Mouse (Mus musculus): ENCODE measurements around the gene Tspan5. TPM values are rescaled to one million over a fixed set of nuclear protein-coding genes. Genes with fewer than 3 reads are reported as not detected.

Tspan5 gene
- total RNA-seq, 1 experiment: 12.7 TPM

DNA sequence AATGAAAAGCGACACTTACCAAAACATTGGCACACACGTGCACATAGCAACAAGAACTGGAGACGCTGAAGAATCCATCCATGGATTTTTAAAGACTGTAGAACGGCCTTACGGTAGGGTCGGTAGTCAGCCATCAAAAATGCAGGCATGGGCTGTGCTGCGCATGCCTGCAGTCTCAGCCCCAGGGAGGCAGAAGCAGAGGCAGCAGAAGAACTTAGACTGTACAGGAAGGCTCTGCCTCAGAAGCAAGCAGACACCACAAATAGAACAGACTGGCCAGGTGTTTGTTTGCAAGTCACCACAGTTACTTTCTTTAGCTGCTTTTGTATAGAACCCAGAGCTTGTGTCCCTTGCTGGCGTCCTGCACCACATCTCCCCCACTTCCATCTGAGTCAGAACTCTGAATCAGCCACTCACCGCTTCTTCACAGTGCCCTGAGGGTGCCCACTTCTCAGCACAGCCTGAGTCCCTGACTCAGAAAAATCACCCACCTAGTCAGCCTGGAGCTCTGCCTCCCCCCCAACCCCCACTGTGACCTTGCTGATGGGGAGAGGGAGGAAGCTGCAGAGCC lies 158.7 kb downstream of the Tspan5 start:
- in situ Hi-C loops (cut with MboI; ENCODE audit: low sequenced_read_pairs in 2 of 2, unreplicated experiment in 2 of 2): loop anchor here (10.0 to 25.0 kb wide), 2 partner anchors 256 to 263 kb away; no protein-coding TSS in a partner anchor
- Histone ChIP-seq H3K9me3 (ENCODE audit: control insufficient read depth, insufficient read depth, low read depth, low read length) (no peaks in the 10 kb centered on the region), H3K9ac (ENCODE audit: insufficient read depth, low read depth, low read length, poor library complexity, severe bottlenecking) (no peak overlapping the region), H3K4me3 (ENCODE audit: insufficient read depth in 1 of 2, low read depth in 1 of 2, low read length in 2 of 2, poor library complexity in 1 of 2, severe bottlenecking in 1 of 2) (no peak overlapping the region), H3K27ac (ENCODE audit: insufficient read depth, low read depth, low read length, poor library complexity, severe bottlenecking) (no peak overlapping the region), H3K4me1 (ENCODE audit: control insufficient read depth in 2 of 2, insufficient read depth in 2 of 2, low read length in 2 of 2, poor library complexity in 1 of 2) (peaks cover 0 to 2% of the 10 kb centered on the region in 2 experiments; a peak in 2 of 4 replicates), H3K36me3 (ENCODE audit: control insufficient read depth, insufficient read depth, low read length, poor library complexity, severe bottlenecking) (peaks cover 11% of the 10 kb centered on the region; the same call in 1 of the 2 replicates)
- TF ChIP-seq ZNF384 (IDR thresholded peaks at IDR 0.05; ENCODE audit: low read depth, low read length): no peak
- no peak for TF ChIP-seq CHD2 (IDR thresholded peaks at IDR 0.05; ENCODE audit: low read depth, low read length)
- TF ChIP-seq HCFC1 (IDR thresholded peaks at IDR 0.05; ENCODE audit: borderline replicate concordance, insufficient read depth, low read length): no peak
- TF ChIP-seq ZC3H11A (IDR thresholded peaks at IDR 0.05; ENCODE audit: borderline replicate concordance, low read depth, low read length): no peak
- no peak for TF ChIP-seq MAFK (IDR thresholded peaks at IDR 0.05; ENCODE audit: insufficient read depth, low read depth, low read length)
- DNase-seq (ENCODE audit: low read depth, low spot score): no peak

DNA sequence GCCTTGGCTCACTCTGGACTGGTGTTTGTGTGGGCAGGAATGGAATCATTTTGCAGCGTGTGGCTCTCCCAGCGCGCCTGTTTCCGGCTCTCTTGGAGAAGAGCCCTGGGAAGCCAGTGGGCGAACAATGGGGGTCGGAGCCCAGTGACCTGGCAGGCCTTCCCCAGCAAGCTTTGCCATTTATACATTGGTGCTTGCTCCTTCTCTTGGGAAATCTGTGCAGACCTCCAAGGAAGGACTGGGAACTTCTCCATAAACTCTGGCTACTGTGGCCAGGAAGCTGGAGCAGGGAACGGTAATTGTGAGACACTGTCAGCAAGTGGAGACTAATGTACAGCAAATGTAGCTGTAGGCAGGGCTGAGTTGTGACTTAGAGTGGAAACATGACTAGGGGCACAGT lies 163.7 kb downstream of the Tspan5 start:
- TF ChIP-seq ZNF384 (IDR thresholded peaks at IDR 0.05; ENCODE audit: low read depth, low read length) (no peak), HCFC1 (IDR thresholded peaks at IDR 0.05; ENCODE audit: borderline replicate concordance, insufficient read depth, low read length) (no peak), MAFK (IDR thresholded peaks at IDR 0.05; ENCODE audit: insufficient read depth, low read depth, low read length) (no peak), CHD2 (IDR thresholded peaks at IDR 0.05; ENCODE audit: low read depth, low read length) (no peak), ZC3H11A (IDR thresholded peaks at IDR 0.05; ENCODE audit: borderline replicate concordance, low read depth, low read length) (no peak)
- H3K9me3 ChIP-seq (ENCODE audit: control insufficient read depth, insufficient read depth, low read depth, low read length): no peaks in the 10 kb centered on the region
- H3K9ac ChIP-seq (ENCODE audit: insufficient read depth, low read depth, low read length, poor library complexity, severe bottlenecking): no peak overlapping the region
- H3K4me3 ChIP-seq (ENCODE audit: insufficient read depth in 1 of 2, low read depth in 1 of 2, low read length in 2 of 2, poor library complexity in 1 of 2, severe bottlenecking in 1 of 2): no peak overlapping the region
- DNase-seq (ENCODE audit: low read depth, low spot score): no peak
- H3K4me1 ChIP-seq (ENCODE audit: control insufficient read depth in 2 of 2, insufficient read depth in 2 of 2, low read length in 2 of 2, poor library complexity in 1 of 2): peaks cover 0 to 3% of the 10 kb centered on the region in 2 experiments; a peak in 1 of 4 replicates
- peaks cover 5% of the 10 kb centered on the region; the same call in 1 of the 2 replicates for H3K36me3 ChIP-seq (ENCODE audit: control insufficient read depth, insufficient read depth, low read length, poor library complexity, severe bottlenecking)
- H3K27ac ChIP-seq (ENCODE audit: insufficient read depth, low read depth, low read length, poor library complexity, severe bottlenecking): no peak overlapping the region
- in situ Hi-C loops (cut with MboI; ENCODE audit: low sequenced_read_pairs in 2 of 2, unreplicated experiment in 2 of 2): loop anchor here (10.0 to 25.0 kb wide), 2 partner anchors 261 to 268 kb away; no protein-coding TSS in a partner anchor

DNA sequence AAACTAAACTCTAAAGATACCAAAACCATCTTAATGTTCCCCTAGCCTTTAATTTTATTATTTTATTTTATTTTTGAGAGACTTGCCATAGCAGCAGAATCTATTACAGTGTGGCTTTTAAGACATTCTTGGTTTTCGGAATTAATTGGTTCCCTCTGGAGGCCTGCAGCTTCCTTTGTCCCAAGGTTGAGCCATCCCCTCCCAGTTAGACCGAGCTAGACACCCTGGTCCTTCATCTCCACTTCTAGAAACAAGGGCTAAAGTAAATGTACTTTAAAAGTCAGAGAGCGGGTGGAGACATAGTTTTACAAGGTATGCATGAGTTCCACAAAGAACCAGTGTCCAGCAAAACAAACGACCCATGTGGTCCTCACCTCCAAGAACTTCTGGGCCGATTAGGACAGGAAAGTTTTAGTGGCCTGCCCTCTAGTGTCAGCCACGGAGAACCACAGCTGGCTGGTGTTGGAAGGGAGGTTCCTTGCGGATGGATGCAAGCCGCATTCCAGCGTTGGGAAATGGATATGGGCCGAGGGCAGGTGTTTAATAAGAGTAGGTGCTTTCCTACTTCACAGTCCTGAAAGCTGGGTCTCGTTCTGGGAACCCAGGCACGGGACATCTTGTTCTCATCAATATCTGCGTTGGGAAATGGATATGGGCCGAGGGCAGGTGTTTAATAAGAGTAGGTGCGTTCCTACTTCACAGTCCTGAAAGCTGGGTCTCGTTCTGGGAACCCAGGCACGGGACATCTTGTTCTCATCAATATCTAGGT lies 164.3 kb downstream of the Tspan5 start:
- no peak overlapping the region for H3K9ac ChIP-seq (ENCODE audit: insufficient read depth, low read depth, low read length, poor library complexity, severe bottlenecking)
- H3K4me3 ChIP-seq (ENCODE audit: insufficient read depth in 1 of 2, low read depth in 1 of 2, low read length in 2 of 2, poor library complexity in 1 of 2, severe bottlenecking in 1 of 2): no peak overlapping the region
- H3K4me1 ChIP-seq (ENCODE audit: control insufficient read depth in 2 of 2, insufficient read depth in 2 of 2, low read length in 2 of 2, poor library complexity in 1 of 2): peaks cover 0 to 3% of the 10 kb centered on the region in 2 experiments; a peak in 1 of 4 replicates
- H3K9me3 ChIP-seq (ENCODE audit: control insufficient read depth, insufficient read depth, low read depth, low read length): no peaks in the 10 kb centered on the region
- in situ Hi-C loops (cut with MboI; ENCODE audit: low sequenced_read_pairs in 2 of 2, unreplicated experiment in 2 of 2): loop anchor here (10.0 to 25.0 kb wide), 2 partner anchors 261 to 269 kb away; no protein-coding TSS in a partner anchor
- H3K27ac ChIP-seq (ENCODE audit: insufficient read depth, low read depth, low read length, poor library complexity, severe bottlenecking): no peak overlapping the region
- peaks cover 5% of the 10 kb centered on the region; the same call in 1 of the 2 replicates for H3K36me3 ChIP-seq (ENCODE audit: control insufficient read depth, insufficient read depth, low read length, poor library complexity, severe bottlenecking)
- DNase-seq (ENCODE audit: low read depth, low spot score): peak; percentile 68
- TF ChIP-seq CHD2 (IDR thresholded peaks at IDR 0.05; ENCODE audit: low read depth, low read length): no peak
- no peak for TF ChIP-seq ZNF384 (IDR thresholded peaks at IDR 0.05; ENCODE audit: low read depth, low read length)
- TF ChIP-seq HCFC1 (IDR thresholded peaks at IDR 0.05; ENCODE audit: borderline replicate concordance, insufficient read depth, low read length): no peak
- peak; percentile 94 for TF ChIP-seq ZC3H11A (IDR thresholded peaks at IDR 0.05; ENCODE audit: borderline replicate concordance, low read depth, low read length)

DNA sequence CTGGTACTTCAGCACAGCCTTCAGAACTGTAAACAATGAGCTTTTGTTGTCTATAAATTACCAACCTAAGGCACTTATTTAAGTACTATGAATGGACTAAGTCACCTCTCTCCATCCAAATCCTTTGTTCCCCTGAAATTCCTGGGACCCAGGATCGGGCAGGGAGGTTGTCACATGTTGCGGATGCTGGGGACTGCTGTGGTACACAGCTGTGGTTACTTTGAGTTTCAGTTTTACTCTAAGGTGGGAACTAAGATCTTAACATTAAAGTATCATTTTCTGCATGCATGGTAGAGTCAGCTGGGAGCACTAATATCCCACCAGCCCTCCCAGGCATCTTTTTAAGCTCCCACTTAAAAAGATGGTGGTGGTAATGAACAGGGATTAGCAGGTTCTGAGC lies 167.3 kb downstream of the Tspan5 start:
- Histone ChIP-seq H3K36me3 (ENCODE audit: control insufficient read depth, insufficient read depth, low read length, poor library complexity, severe bottlenecking) (no peaks in the 10 kb centered on the region), H3K9ac (ENCODE audit: insufficient read depth, low read depth, low read length, poor library complexity, severe bottlenecking) (no peak overlapping the region), H3K9me3 (ENCODE audit: control insufficient read depth, insufficient read depth, low read depth, low read length) (no peaks in the 10 kb centered on the region), H3K27ac (ENCODE audit: insufficient read depth, low read depth, low read length, poor library complexity, severe bottlenecking) (no peak overlapping the region), H3K4me1 (ENCODE audit: control insufficient read depth in 2 of 2, insufficient read depth in 2 of 2, low read length in 2 of 2, poor library complexity in 1 of 2) (peaks cover 0 to 3% of the 10 kb centered on the region in 2 experiments; a peak in 1 of 4 replicates), H3K4me3 (ENCODE audit: insufficient read depth in 1 of 2, low read depth in 1 of 2, low read length in 2 of 2, poor library complexity in 1 of 2, severe bottlenecking in 1 of 2) (no peak overlapping the region)
- in situ Hi-C loops (cut with MboI; ENCODE audit: low sequenced_read_pairs in 2 of 2, unreplicated experiment in 2 of 2): loop anchor here (10.0 to 25.0 kb wide), 2 partner anchors 265 to 272 kb away; no protein-coding TSS in a partner anchor
- no peak for DNase-seq (ENCODE audit: low read depth, low spot score)
- TF ChIP-seq ZNF384 (IDR thresholded peaks at IDR 0.05; ENCODE audit: low read depth, low read length): no peak
- no peak for TF ChIP-seq ZC3H11A (IDR thresholded peaks at IDR 0.05; ENCODE audit: borderline replicate concordance, low read depth, low read length)
- no peak for TF ChIP-seq MAFK (IDR thresholded peaks at IDR 0.05; ENCODE audit: insufficient read depth, low read depth, low read length)
- no peak for TF ChIP-seq HCFC1 (IDR thresholded peaks at IDR 0.05; ENCODE audit: borderline replicate concordance, insufficient read depth, low read length)
- no peak for TF ChIP-seq CHD2 (IDR thresholded peaks at IDR 0.05; ENCODE audit: low read depth, low read length)
